Mouse (Mus musculus) A20 (cell line): ENCODE measurements around the gene Dact3.
A peak's percentile ranks its signal among the peaks of the same experiment; 100 is the strongest.

Experiments used
- DNase-seq: peaks from one replicate; pipeline ENCODE4 v3.0.0-alpha.2; 2011; ENCODE audit warnings: low read depth, low spot score

Gene Dact3

DNA sequence AGATGAGACGGTGACA, at the start of gene Dact3:
Gene Dact3 (plus strand): TSS at position 8 of the 16 bp plus-strand sequence.
- no peak for DNase-seq

DNA sequence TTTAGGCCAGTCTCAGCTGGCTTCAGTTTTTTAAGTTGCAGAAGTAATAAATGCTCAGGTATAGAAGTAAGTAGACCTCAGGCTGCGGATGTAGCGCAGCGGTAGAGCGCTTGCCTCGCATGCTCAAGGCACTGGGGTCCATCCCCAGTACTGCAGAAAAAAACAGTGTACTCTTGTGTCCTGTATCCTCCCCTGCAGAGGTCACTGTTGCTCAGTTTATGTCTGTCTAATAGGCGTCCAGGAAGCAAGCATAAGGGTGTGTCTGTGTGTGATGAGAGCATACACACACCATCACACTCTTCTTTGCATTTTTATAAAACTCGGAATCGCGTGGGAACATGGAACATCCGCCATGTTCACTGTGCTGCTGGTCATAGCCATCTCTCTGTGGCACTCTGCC, 49.3 kb upstream of the Dact3 start:
- peak; percentile 44 for DNase-seq

DNA sequence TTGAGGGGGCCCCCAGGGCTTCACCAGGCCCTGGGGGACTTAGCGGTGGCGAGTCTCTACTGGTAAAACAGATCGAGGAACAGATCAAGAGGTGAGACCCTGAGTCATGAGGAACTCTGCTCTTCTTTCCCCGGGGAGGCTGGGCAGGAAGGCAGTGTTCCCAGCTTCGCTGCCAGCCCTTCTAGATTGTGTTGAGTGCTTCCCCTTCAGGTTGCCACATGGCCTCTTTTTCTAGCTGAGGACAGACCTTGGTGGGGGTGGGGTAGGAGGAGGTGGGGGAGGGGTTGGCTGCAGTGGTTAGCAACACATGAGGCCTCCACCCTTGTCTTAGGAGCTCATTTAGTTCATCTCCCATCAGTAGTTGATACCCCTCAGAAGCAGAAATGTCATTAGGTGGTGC, 48.5 kb upstream of the Dact3 start:
- no peak for DNase-seq

DNA sequence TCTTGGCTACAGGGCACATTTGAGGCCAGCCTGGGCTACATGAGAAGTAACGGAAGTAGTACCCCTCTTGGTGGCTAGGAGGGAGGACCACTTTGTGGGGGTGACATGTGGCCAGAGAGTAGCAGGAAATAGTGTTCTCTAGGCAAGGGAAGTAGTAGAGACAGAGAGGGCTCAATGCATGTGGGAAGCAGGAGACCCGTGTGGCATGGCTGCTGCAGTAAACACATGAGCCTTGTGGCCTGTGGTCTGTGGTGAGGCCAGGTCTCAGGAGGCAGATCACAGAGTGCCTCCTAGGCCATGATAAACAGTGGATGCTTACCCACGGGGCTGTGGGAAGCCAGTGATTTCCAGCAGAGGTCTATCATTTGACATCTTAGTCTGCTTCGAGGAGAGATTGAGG, 47.8 kb upstream of the Dact3 start:
- DNase-seq, result no peak

DNA sequence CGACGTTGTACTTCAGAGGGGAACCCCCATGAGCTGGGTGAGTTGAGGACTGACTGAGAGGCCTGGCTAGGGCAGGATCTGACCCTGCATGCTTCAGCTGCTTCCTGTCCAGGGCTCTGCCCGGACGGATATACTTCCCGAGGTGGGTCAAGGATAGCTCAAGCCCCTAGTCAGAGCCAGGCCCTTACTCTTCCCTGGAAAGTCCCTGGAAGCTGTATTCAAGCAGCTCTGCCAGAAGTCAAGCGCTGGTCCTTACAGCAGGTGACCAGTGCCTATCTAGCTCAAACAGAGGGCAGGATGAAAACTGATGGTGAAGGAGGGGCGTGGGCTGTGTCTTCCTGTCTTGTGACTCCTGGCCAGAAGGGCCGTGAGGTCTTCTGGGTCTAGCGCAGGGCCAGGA, 44.7 kb upstream of the Dact3 start:
- no peak for DNase-seq

DNA sequence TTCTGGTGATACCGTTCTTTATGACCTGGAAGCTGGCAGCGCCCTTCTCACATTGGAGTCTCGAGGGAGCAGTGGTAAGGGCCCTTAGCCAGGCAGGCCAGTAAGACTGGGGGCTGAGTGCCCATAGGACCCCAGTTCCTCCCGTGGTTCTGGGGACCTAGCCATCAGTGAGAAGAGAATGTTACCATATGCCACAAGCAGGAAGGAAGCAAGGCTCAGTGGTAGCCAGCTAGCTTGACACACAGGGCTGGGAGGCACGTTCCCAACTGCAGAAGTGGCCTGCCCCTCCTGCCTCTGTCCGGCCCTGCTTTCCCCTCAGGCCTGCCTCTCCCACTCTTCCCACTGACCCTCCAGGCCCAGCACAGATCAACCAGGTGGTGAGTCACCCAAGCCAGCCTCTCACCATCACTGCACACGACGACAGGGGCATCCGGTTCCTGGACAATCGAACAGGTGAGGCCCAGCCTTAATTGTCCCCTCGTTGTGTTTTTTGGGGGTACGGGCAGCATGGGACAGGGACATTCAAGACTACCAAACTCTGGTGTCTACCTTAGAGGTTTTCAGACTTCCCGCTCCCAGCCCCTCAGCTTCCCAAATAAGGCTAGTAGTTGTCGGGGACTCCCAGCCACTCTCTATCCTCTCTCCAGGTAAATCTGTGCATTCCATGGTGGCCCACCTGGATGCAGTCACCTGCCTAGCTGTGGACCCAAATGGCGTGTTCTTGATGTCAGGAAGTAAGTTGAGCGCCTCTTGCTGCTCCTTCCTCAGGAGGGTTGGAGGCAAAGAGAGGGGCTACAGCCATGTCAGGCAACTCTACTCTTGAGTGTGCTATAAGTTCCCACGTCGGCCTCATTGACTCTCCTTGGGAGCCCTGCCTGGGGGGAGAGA, 37.0 kb upstream of the Dact3 start:
- DNase-seq, result no peak

DNA sequence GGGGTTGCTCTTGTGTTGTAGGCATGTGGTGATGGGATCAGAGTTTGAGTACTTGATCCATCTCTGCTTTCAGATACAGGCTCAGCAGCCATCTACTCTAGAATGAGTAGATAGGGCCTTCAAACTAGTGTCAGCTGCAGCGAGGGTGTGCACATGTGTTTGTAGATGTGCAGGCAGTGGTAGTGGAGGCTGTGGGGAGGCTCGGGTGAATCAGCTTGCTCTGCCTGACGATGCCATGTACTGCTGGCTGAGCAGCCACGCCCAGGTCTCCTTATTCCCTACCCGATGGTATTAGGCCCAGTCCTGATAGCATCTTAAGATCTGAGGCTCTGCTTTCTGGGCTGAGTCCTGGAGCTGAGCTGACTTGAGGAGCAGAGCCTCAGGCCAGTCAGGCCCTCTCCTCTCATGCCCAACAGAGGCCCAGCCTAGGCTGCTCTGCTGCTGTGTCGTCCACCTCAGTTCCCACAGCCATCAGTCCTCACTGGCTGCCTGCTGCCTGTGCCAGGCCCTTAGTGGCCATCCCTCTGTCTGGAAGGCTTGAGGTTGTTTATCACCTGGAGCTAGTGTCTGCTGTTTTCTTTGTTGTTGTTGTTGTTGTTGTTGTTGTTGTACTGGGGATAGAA, 36.2 kb upstream of the Dact3 start:
- no peak for DNase-seq

DNA sequence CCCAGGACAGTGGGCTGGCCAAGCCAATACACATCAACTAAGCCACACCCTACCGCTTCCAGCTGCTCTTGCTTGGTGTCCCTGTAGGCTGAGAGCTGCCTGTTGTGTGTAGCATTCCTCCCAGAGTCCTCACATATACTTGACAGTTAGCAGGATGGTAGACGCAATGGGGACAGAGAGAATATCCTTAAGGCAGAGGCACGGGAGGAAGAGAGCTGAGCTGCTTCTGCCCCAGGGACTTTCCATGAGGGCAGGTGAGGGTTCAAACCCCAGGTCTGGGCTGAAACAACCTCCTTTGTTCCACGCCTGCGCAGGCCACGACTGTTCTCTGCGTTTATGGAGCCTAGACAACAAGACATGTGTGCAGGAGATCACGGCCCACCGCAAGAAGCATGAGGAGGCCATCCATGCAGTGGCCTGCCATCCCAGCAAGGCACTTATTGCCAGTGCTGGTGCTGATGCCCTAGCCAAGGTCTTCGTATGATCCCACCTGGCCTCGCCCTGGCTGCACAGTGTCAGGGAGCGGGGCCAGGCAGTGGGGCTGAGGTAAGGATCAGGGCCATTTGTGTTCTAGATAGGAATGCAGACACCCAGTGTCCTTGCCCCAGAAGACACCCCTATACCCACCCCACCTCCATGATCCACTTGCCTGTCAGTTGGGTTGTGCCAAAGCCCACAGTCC, 35.5 kb upstream of the Dact3 start:
- DNase-seq, result no peak

DNA sequence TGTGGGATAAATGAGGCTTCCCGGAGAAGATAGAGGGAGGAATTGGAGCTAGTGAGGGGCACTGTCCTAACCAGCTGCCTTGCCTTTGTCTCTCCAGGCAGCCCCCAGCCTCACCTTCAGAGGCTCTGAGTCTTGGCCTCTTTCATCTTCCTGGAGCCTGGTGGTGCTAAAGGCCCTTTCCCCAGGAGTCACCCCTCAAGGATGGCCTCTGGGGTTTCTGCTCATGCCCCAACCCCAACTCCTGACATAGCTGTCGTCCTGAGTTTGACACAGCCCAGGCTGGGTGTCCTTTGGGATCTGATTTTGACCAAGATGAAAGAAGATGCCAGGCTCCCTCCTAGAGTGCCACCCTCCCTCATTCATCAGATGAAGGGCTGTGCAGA, 35.0 kb upstream of the Dact3 start:
- no peak for DNase-seq

DNA sequence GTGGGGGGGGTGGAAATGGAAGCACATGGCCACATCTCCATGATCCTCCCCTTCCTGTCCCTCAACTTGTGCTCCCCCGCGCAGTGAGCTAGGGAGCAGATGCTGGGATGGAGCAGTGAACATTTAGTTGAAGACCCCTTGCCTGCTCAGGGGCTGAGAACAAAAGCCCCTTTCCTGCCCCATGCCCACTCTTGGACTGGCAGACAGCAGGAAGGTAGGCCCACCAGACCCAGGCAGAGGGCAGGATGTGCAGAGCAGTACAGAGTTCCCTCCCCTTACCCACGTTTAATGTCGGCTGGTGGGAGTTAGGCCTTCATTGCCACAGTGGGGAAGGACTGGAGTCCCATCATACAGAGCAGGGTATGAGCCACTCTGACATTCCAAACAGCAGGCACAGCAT, 34.0 kb upstream of the Dact3 start:
- no peak for DNase-seq

DNA sequence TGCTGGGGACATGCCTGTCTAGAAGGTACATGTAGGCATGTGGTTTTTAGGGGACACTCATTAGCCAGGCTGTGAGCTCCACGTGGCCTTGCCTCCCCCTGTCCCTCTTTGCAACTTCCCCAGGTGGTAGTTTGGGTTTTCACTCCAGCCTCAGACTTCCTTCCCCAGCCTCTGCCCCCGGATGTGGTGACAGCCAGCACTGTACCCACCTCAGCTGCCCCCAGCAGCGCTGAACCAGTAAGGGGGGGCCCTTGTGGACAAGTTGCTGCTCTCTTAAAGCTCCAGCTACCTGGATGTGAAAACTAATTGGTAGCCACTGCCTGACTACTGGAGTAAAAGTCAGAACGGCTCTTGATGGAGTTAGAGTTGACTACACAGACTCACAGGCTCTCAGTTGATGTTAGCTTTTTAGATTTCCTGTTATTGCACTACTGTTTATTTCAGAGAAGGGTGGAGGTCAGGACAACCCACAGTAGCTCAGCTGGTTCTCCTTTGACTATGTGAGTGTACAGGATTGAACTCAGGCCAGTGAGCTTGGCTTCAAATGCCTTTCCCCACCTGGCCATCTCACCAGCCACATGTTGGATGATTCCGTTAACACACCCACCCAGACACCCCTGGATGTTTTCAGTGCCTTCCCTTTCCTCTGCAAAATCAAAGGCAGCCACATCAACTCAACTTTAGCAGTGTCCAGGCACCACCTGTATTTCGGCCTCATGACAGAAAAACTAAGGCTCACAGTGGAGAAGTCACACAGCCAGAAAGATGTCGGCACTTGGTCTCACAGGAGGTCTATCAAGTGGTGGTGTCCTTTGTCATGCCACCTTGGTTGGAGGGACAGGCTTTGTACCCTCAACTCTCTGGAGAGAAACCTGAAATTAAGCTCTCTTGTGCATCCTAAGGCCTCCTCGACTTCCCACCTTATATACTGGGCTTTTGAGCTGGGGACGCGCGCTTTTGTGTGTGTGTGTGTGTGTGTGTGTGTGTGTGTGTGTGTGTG, 33.3 kb upstream of the Dact3 start:
- DNase-seq, result peak; percentile 86

DNA sequence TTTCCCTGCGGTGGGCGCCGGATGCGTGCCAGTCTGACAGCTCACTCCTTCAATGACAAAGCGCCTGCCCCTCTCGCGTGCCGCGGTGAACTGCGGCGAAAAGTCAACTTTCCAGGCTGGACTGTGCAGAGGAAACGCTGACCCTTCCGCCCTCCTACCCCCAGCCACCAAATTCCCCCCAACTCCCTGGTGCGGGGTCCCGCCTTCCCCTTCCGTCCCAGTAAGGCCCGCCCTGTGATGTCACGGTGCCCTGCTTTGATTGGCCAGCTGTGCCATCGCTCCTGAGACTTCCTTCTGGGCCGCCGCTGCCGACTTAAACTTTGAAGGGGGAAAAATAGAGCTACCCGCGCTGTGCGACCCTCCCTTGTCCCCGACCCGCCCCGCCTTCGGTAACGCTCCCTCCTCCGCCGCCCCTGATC, 32.5 kb upstream of the Dact3 start, which contains the start of gene Prkd2:
Gene Prkd2 (plus strand): TSS at position 258 of the 419 bp plus-strand sequence.
- DNase-seq, result peak; percentile 91

DNA sequence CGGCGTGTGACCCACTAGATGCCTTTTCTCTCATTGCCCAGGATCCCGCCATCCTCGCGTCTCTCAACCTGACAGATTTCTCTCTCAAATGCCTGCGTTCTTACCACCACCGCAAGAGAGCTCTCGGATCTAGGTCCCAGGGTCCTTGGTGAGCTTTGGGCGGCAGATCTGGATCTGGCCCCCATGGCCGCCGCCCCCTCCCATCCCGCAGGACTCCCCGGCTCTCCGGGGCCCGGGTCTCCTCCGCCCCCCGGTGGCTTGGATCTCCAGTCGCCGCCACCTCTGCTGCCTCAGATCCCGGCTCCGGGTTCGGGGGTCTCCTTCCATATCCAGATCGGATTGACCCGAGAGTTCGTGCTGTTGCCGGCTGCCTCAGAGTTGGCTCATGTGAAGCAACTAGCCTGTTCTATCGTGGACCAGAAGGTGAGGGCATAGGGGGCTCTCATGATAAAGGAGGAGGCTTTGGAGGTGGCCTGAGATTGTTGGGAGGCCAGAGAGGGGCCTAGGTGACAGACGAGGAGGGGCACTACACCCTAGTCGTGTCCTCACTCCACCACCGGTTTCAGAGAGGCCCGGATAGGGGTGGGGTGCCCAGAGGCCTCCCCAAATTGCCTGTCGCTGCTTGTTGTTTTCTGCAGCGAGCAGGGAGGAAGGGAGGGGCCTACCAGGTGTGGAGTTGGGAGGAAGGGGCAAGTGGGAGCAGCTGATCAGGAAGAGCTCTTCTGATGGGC, 31.5 kb upstream of the Dact3 start:
- DNase-seq, result peak; percentile 75

DNA sequence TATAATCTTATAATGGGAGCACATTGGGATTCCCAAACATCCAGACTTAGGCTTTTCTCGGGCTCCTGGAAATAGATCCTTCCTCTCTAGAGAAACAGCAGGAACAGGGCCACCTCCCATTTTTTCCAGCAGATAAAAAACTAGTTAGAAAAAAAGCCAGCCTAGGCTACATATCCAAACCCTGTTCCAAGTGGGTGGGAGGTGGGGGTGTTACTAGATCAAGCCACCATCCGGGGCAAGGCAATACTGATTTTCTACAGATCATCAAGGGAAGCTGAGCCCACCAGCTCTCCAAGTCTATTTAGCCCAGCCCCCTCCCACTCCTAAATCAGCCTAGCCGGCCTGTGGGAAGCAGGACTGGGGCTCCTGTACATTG, 30.4 kb upstream of the Dact3 start:
- no peak for DNase-seq

DNA sequence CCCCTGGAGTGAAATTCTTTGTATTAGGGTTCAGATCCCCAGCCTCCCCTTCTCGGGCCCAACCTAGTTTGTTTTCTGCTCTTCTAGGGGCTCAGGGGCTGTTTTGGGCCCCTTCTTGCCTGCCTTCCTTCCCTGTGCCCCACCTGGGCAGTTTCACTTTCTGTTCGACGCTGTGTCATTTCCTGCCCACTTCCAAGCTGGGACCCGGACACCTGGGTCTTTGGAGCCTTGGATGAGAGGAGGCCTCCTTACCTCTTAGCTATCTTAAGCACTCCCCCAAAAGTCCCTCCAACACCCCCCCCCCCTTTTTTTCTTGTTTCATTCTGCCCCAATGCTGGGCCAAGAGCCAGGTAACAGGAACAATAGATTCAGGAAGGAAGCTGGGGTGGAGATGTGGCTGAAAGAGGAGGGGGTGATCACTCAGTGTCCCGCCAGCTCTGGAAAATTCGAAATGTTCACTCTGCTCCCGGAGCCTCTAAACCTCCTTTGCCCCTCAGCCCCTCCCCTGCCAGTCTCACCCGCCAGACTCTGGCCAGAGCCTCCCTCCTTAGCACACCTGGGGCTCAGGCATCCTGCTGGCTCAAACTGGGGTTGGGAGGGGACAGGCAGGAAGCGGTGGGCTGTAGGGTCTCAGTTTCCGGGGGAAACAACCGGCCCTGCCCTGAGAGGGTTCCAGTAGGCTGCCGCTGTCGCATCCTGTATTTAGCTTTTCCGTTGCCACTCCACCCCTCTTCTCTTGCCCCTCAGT, 29.9 kb upstream of the Dact3 start:
- peak; percentile 70 for DNase-seq

DNA sequence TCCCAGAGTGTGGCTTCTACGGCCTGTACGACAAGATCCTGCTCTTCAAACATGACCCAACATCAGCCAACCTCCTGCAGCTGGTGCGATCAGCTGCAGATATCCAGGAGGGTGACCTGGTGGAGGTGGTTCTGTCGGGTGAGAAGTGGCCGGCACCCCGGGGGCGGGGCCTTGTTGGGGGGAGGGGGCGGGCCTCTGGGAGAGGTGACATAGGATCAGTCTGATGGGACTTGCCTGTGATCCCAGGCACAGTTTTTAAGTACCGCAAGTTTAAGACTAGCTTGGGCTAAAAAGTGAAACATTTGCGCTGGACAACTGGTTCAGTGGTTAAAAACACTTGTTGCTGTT, 29.3 kb upstream of the Dact3 start:
- DNase-seq, result no peak

DNA sequence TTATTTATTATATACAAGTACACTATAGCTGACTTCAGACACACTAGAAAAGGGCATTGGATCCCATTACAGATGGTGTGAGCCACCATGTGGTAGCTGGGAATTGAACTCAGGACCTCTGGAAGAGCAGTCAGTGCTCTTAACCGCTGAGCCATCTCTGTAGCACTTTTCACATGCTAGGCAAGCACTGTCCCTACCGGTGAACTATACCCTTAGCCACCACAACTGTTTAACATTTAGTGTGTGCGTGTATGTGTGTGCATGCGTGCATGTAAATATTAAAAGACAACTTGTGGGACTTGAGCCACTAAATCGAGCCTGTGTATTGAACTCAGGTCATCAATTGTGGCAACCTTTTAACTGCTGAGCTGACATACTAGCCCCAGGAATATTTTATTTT, 28.3 kb upstream of the Dact3 start:
- no peak for DNase-seq

DNA sequence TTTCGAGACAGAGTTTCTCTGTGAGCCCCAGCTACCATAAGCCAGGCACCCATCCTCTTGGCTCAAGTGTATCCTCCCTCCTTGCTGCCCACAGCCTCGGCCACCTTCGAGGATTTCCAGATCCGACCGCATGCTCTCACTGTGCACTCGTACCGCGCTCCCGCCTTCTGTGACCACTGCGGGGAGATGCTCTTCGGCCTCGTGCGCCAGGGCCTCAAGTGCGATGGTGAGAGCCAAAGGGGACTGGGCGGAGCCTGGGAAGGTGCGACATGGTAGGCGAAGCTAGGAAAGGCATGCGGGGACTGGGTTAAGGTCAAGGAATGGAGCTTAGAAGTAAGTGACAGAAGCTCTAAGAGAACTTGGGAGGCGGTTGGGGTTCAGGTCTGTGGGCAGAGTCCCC, 27.6 kb upstream of the Dact3 start:
- no peak for DNase-seq

DNA sequence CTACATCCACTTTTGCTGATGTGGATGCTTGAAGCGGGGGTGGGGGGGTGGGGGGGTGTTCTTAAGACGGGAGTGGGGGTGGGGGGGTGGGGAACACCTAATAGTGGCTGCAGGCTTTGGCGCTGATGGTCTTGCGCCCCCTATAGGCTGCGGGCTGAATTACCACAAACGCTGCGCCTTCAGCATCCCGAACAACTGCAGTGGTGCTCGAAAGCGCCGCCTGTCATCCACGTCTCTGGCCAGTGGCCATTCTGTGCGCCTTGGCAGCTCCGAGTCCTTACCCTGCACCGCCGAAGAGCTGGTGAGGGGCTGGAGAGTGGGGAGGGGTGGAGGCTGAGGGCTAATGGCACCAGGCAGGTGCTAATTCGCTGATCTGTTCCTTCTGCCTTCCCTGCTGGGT, 26.5 kb upstream of the Dact3 start:
- peak; percentile 52 for DNase-seq

DNA sequence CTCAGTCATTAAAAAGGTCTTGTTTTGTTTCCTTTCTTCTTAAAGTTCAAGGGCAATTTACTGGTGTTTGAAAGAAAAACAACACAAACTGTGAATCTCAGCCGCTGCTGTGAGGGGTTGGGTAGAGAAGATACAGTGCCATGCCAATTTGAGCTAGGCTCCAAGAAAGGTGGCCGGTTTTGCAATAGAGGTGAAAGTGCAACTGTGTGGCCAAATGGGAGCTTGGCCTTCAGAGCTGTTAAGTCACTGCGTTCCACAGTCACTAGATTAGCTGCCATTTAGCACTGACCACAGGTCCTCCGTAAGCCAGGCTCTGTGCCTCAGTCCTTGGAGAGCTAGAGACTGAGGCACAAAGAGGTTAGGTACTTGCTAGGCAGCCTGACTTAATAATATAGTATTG, 23.5 kb upstream of the Dact3 start:
- no peak for DNase-seq

DNA sequence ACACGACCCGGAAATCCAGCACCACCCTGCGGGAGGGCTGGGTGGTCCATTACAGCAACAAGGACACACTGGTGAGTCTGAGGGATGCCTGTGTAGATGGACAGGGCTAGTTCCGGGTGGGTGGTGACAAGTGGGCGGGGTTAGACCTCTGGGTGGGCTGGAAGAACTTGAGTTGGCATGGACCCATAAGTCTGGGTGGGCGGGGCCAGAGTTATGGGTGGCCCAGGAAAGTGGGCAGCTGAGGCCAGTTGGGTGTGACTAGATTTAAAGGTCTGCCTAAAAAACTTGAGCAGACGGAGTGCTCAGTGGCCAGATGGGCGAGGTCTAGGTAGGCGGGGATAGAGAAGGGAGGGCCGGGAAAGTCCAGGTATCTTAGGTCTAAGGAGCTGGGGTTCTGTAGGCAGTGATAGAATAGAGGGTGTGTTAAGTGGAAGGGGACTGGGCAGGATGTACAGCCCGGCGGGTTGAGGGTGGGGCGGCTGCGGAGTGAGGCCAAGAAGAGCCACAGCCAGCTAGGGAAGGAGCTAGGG, 21.8 kb upstream of the Dact3 start:
- no peak for DNase-seq
